Mouse (Mus musculus): ENCODE data around the gene Grid2. TPM values are rescaled to one million over a fixed set of nuclear protein-coding genes. Genes with fewer than 3 reads are reported as not detected.

Grid2 gene
- not detected in 2 replicates for polyA plus RNA-seq (2012; ENCODE audit: insufficient read depth, insufficient read length, missing spikeins)

DNA sequence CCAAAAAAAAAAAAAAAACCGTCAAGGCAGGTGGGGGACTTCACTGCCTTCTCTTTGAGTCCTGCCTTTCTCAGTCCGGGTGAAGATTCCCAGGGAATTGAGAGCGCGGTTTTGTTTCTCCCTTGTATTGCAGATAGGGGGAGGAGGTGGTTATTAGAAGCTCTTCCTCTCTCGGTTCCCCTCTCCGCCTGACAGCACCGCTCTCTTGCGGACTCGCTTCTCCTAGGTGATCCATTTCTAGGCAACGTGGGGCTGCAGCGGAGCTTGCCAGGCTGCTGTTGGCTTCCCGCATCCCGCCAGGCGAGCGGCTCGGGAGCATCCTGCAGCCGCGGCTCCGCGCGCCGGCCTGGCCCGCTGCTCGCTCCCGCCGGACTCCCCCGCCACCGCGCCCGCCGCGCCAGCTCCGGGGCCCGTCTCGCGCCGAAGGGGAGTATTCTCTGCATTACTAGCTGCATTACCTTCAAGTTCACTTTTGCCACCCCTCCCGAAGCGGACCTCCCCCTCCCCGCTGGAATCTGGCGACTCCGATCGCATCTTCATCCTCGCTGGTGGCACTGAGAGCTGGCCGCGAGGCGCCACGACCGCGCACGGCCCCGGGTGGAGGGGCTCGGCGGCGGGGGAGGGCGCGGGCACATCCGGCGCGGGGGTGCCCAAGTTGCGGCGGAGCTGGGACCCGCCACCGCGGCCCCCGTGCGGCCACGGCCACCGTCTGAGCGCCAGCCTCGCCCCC, at the start of gene Grid2:
Gene Grid2 (plus strand): TSS at position 51 of the 730 bp plus-strand sequence.
- H3K4me3 ChIP-seq (ENCODE audit: insufficient read depth, low read length): no peak within 1 kb of the TSS

DNA sequence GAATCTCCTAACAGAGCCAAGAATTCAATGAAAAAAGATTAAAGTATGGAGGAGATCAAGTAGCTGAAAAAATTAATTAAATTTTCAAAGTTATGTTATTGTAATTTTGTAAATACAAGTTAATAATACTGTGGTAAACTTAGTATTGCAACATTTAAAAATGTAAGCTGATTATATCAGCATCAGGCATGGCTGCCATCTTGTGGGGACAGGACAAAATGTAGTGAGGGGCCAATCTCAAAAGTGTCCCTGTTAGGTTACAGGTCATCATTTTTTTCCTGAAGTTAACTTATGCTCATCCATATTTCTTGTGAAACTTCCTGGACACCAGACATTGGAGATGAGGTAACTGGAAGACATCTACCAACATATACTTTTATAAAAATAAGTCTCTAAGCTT, 4.9 kb upstream of the Grid2 start:
- TF ChIP-seq POLR2A (IDR thresholded peaks at IDR 0.05; ENCODE audit: borderline replicate concordance, low read depth, low read length) (no peak), CTCF (IDR thresholded peaks at IDR 0.05; ENCODE audit: low read depth, low read length) (no peak)
- H3K4me3 ChIP-seq (ENCODE audit: insufficient read depth, low read length): no peak overlapping the region
- no peak overlapping the region for H3K27ac ChIP-seq (ENCODE audit: insufficient read depth, low read depth, low read length)
- no peaks in the 10 kb centered on the region for H3K4me1 ChIP-seq (ENCODE audit: control insufficient read depth, insufficient read depth, low read length)

More for the DNA sequence above, at the start of gene Grid2:
- no peak within 1 kb of the TSS for H3K27ac ChIP-seq (ENCODE audit: insufficient read depth, low read depth, low read length)
- no peaks in the 10 kb centered on the region for H3K4me1 ChIP-seq (ENCODE audit: control insufficient read depth, insufficient read depth, low read length)
- no peak for TF ChIP-seq POLR2A (IDR thresholded peaks at IDR 0.05; ENCODE audit: borderline replicate concordance, low read depth, low read length)
- TF ChIP-seq CTCF (IDR thresholded peaks at IDR 0.05; ENCODE audit: low read depth, low read length): no peak

DNA sequence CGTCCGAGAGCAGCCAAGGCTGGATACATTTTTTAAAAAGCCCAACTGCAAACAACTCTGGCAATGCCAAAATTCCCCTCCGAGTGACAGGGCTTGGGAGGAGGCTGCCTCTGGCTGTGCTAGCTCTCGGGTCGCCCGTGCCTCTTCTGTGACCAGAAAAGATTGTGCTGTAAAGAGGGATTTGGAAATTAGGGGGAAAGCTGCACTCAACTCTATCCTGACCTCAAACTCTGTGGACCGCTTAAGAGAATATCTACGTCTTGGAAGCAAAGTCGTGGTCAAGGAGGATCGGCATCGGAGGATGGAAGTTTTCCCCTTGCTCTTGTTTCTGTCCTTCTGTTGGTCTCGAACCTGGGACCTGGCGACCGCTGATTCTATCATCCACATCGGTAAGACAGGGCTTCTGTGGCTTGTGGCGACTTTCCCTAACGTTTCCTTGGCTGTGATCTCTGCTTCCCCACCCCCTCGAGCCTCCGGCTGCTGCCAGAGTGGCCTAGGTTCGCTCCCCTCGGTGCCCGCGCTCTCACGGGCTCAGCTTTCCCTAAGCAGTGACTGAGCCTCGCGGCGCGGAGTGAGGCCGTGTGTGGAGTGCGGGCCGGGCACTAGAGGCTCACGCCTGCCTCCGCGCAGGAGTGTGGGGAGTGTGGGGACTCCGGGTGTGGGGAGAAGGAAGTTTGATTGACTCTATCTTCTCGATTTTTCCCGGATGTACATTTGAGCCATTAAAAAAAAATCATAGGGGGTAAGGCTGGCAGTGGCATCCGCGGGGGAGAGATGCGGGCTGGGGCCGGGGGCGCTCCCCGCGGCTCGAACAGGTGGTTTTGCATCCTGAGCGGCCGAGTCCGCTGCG, 1.1 kb downstream of the Grid2 start:
- no peak overlapping the region for H3K4me3 ChIP-seq (ENCODE audit: insufficient read depth, low read length)
- TF ChIP-seq POLR2A (IDR thresholded peaks at IDR 0.05; ENCODE audit: borderline replicate concordance, low read depth, low read length): no peak
- no peak for TF ChIP-seq CTCF (IDR thresholded peaks at IDR 0.05; ENCODE audit: low read depth, low read length)
- no peaks in the 10 kb centered on the region for H3K4me1 ChIP-seq (ENCODE audit: control insufficient read depth, insufficient read depth, low read length)
- no peak overlapping the region for H3K27ac ChIP-seq (ENCODE audit: insufficient read depth, low read depth, low read length)

DNA sequence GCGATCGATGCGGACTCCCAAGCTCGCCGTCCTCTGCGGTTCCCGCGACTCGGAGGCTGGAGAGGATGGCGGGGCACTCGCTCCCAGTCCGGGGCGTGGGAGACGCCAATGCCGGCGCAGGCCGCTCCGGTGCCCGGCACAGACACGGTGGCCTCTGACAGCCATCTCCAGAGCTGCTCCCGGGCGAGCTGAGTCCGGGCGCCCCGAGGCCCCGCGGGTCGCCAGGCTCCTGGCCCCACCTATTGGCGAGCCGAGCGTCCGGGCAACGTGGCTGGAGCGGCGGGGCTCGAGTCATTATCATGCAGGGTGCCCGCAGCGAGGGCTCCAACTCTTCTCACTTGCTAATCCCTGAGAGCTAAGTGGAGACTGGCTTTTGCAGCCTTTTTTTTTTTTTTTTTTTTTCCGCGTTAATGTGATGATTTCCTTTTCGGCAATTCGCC, 1.8 kb downstream of the Grid2 start:
- TF ChIP-seq CTCF (IDR thresholded peaks at IDR 0.05; ENCODE audit: low read depth, low read length) (no peak), POLR2A (IDR thresholded peaks at IDR 0.05; ENCODE audit: borderline replicate concordance, low read depth, low read length) (no peak)
- H3K27ac ChIP-seq (ENCODE audit: insufficient read depth, low read depth, low read length): no peak overlapping the region
- H3K4me1 ChIP-seq (ENCODE audit: control insufficient read depth, insufficient read depth, low read length): no peaks in the 10 kb centered on the region
- H3K4me3 ChIP-seq (ENCODE audit: insufficient read depth, low read length): no peak overlapping the region

DNA sequence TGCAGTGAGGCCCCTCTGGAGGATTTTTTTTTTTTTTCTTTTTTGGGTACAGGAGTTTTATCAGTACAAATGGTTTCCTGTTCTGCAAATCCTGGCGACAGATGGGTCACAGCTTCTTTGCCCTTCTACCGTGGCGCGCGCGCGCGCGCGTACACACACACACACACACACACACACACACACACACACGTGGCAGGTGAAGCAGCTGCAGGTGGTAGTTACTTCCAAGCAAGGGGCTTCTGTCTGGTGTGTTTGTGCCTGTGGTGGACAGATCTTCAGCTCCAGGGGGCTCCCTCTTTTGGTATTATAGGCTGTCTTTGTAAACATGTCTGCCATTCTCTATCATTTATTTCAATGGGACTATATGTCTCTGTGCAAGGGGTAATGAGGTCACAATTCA, 2.2 kb downstream of the Grid2 start:
- TF ChIP-seq CTCF (IDR thresholded peaks at IDR 0.05; ENCODE audit: low read depth, low read length) (no peak), POLR2A (IDR thresholded peaks at IDR 0.05; ENCODE audit: borderline replicate concordance, low read depth, low read length) (no peak)
- no peak overlapping the region for H3K4me3 ChIP-seq (ENCODE audit: insufficient read depth, low read length)
- H3K4me1 ChIP-seq (ENCODE audit: control insufficient read depth, insufficient read depth, low read length): no peaks in the 10 kb centered on the region
- H3K27ac ChIP-seq (ENCODE audit: insufficient read depth, low read depth, low read length): no peak overlapping the region

DNA sequence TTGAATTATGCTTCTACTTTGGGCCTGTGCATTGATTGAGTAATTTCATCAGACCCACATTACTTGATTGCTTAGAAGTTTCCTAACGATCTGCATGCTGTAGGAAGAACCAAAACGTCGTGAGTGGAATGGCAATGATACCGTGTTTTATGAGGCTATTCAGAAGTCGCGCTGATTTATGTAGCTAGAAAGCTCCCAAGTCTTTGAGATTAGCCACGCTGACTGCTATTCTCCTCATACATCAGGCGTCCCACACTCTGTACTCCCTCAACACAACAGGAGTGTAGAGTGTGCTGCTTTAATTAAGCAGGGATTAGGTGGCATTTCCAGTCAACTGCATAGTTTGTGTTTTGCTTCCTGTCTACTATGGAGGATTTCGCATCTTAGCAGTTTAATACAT, 4.1 kb downstream of the Grid2 start:
- Histone ChIP-seq H3K4me3 (ENCODE audit: insufficient read depth, low read length) (no peak overlapping the region), H3K4me1 (ENCODE audit: control insufficient read depth, insufficient read depth, low read length) (no peaks in the 10 kb centered on the region), H3K27ac (ENCODE audit: insufficient read depth, low read depth, low read length) (no peak overlapping the region)
- TF ChIP-seq CTCF (IDR thresholded peaks at IDR 0.05; ENCODE audit: low read depth, low read length) (no peak), POLR2A (IDR thresholded peaks at IDR 0.05; ENCODE audit: borderline replicate concordance, low read depth, low read length) (no peak)

DNA sequence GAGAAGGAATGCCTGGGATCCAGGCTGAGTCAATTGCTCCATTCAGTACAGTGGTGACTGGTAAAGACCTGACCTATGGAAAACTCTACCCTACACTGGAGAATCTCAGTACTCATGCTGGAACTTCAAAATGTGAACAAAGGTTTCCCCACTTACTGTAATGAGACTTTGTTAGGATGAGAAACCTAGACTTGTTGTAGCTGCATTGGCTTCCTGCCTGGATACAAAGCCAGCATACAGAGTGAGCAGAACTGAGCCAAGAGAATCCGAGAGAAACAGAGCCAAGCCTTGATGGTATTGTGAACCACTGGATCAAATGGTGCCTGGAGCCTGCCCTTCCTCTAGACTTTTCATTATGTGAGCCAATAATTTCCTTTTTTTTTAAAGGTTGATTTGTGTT, 28.7 kb downstream of the Grid2 start:
- TF ChIP-seq CTCF (IDR thresholded peaks at IDR 0.05; ENCODE audit: low read depth, low read length): no peak
- no peaks in the 10 kb centered on the region for H3K4me1 ChIP-seq (ENCODE audit: control insufficient read depth, insufficient read depth, low read length)
- H3K4me3 ChIP-seq (ENCODE audit: insufficient read depth, low read length): no peak overlapping the region
- no peak overlapping the region for H3K27ac ChIP-seq (ENCODE audit: insufficient read depth, low read depth, low read length)

DNA sequence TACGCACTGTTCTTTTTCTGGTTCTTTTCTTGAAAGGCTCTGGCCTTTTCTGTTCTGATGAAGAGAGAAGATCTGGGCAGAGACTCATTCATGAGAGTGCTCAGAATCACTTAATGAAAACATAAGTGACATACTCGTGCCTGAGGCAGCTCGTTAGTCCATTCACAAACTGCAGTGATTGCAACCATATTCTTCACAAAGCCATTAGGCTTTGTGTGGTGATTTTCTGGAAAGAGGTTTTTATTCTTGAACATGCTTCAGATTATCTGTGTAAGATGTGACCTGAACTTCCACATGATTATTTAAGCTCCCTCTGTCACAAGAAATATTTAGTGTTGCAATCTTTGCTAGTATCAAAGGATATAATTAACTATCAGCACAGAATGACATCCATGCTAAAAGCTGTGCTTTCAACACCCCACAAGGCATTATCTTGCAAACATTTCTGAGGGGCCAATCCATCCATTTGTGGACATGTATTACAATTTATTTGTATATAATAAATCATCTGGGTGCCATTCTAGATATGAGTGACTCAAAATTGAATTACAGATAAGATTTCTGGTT, 86.8 kb downstream of the Grid2 start:
- H3K4me1 ChIP-seq (ENCODE audit: control insufficient read depth, insufficient read depth, low read length): no peaks in the 10 kb centered on the region
- no peak overlapping the region for H3K27ac ChIP-seq (ENCODE audit: insufficient read depth, low read depth, low read length)
- TF ChIP-seq POLR2A (IDR thresholded peaks at IDR 0.05; ENCODE audit: borderline replicate concordance, low read depth, low read length) (no peak), CTCF (IDR thresholded peaks at IDR 0.05; ENCODE audit: low read depth, low read length) (no peak)

DNA sequence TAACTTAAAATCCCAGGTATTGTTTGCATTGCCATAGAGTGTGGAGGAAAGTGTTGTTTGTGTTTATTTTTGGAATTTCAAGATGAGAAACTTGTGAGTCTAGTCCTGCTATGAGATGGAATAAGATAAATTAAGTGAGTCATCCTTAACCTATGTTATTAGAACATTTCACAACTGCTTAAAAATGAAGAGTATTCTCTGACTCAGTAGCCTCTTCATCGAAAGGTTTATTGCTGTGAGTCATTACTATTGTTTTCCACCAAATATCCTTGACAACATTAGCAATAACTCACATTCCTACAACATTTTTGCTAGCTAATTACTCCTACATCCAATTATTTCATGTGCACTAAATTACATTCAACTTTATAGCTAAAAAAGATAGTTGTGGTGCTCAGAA, 91.3 kb downstream of the Grid2 start:
- H3K4me1 ChIP-seq (ENCODE audit: control insufficient read depth, insufficient read depth, low read length): no peaks in the 10 kb centered on the region
- TF ChIP-seq POLR2A (IDR thresholded peaks at IDR 0.05; ENCODE audit: borderline replicate concordance, low read depth, low read length): no peak
- TF ChIP-seq CTCF (IDR thresholded peaks at IDR 0.05; ENCODE audit: low read depth, low read length): no peak
- H3K4me3 ChIP-seq (ENCODE audit: insufficient read depth, low read length): no peak overlapping the region
- no peak overlapping the region for H3K27ac ChIP-seq (ENCODE audit: insufficient read depth, low read depth, low read length)

More for the DNA sequence above, 86.8 kb downstream of the Grid2 start:
- H3K4me3 ChIP-seq (ENCODE audit: insufficient read depth, low read length): no peak overlapping the region

Measured in bone marrow macrophage, adult 2 months (primary cell).